Comparison of ENCODE assay signal across 27 mouse cellular contexts in genomic region chr3:59111944-59112343, GRCm38 (mm10). TPM values are rescaled to one million over a fixed set of nuclear protein-coding genes. Genes with fewer than 3 reads are reported as not detected.
DNase-seq lines count a peak whose midpoint lies in the region; ATAC-seq and TF ChIP-seq lines count a peak whose summit lies in the region.
"Had no signal": no experiment of that assay in that cellular context is flagged by ENCODE, and none has a peak within 500 bp of the region (broad histone marks: within the 10 kb centered on the region; RNA-seq: fewer than 3 reads in every experiment).

No protein-coding gene starts in this region.

- no peaks in the 10 kb centered on the region for H3K9me3 ChIP-seq in intestine, embryonic 15.5 days
- H3K9me3 ChIP-seq in intestine, postnatal 0 days (ENCODE audit: control insufficient read depth), result no peaks in the 10 kb centered on the region
- H3K9me3 ChIP-seq: embryonic facial prominence, embryonic 10.5 days; embryonic facial prominence, embryonic 12.5 days; forebrain, embryonic 13.5 days; forebrain, embryonic 15.5 days; G1E had no signal

- 72% methylated on average over 3 of the region's 3 CpGs for WGBS in intestine, embryonic 15.5 days
- 46% methylated on average over 3 of the region's 3 CpGs for WGBS in intestine, postnatal 0 days

- TF ChIP-seq CTCF in intestine, postnatal 0 days (IDR thresholded peaks at IDR 0.05; ENCODE audit: low read depth), result no peak

- H3K27ac ChIP-seq in intestine, embryonic 15.5 days, result no peak overlapping the region
- no peak overlapping the region for H3K27ac ChIP-seq in intestine, postnatal 0 days (ENCODE audit: low read depth, low read length)
- H3K27ac ChIP-seq: embryonic facial prominence, embryonic 10.5 days; embryonic facial prominence, embryonic 12.5 days; forebrain, embryonic 13.5 days; forebrain, embryonic 15.5 days had no signal

- no peaks in the 10 kb centered on the region for H3K27me3 ChIP-seq in intestine, embryonic 15.5 days (replicated peaks)
- H3K27me3 ChIP-seq in intestine, postnatal 0 days (replicated peaks; ENCODE audit: control insufficient read depth, insufficient read depth, low read length), result no peaks in the 10 kb centered on the region
- H3K27me3 ChIP-seq: CH12.LX; embryonic facial prominence, embryonic 12.5 days; forebrain, embryonic 13.5 days; forebrain, embryonic 15.5 days; Patski had no signal

- intact Hi-C loops in heart, postnatal 14 days (cut with DNase I), result no loop called here

- ATAC-seq in intestine, embryonic 15.5 days, result peak; percentile 45; the same call in 1 of the 2 replicates
- peak; percentile 51; the same call in 1 of the 2 replicates for ATAC-seq in intestine, postnatal 0 days
- ATAC-seq: activated CD4-positive, CD25-positive, alpha-beta regulatory T cell, adult 4 months; CD4-positive, CD25-positive, alpha-beta regulatory T cell, adult 4 months; forebrain, embryonic 13.5 days; forebrain, embryonic 15.5 days; forebrain, postnatal 0 days; Patski had no signal

- no peak overlapping the region for H3K9ac ChIP-seq in intestine, embryonic 15.5 days
- no peak overlapping the region for H3K9ac ChIP-seq in intestine, postnatal 0 days (ENCODE audit: low read depth, low read length)
- H3K9ac ChIP-seq: embryonic facial prominence, embryonic 12.5 days; forebrain, embryonic 13.5 days; forebrain, embryonic 15.5 days; forebrain, postnatal 0 days had no signal

- DNase-seq in heart, adult 11 months, result peak; percentile 64
- no peak for DNase-seq in heart, postnatal 14 days
- no peak for DNase-seq in adrenal gland, adult (ENCODE audit: inconsistent age in 2 of 2, low spot score in 1 of 2)
- DNase-seq in embryo, embryonic 11 days, result no peak
- DNase-seq: adrenal gland, adult 2 months; adrenal gland, postnatal 10 days; adrenal gland, postnatal 25 days; B cell, adult 2 months; cerebellum, adult 11 months; cerebellum, adult 18-20 months; cerebellum, adult 8-10 months; cerebellum, adult 9-11 months; cerebellum, postnatal 14 days; cerebellum, postnatal 36 days; forebrain, postnatal 0 days had no signal

- H3K4me2 ChIP-seq in intestine, embryonic 15.5 days (replicated peaks), result no peak overlapping the region
- H3K4me2 ChIP-seq in intestine, postnatal 0 days (replicated peaks; ENCODE audit: low read depth), result no peak overlapping the region
- H3K4me2 ChIP-seq: embryonic facial prominence, embryonic 12.5 days; forebrain, embryonic 13.5 days; forebrain, embryonic 15.5 days had no signal

- H3K4me3 ChIP-seq in intestine, embryonic 15.5 days (replicated peaks), result no peak overlapping the region
- no peak overlapping the region for H3K4me3 ChIP-seq in intestine, postnatal 0 days (ENCODE audit: low read depth, low read length)
- H3K4me3 ChIP-seq: embryonic facial prominence, embryonic 10.5 days; embryonic facial prominence, embryonic 12.5 days; forebrain, embryonic 13.5 days; forebrain, embryonic 15.5 days had no signal

- no peaks in the 10 kb centered on the region for H3K36me3 ChIP-seq in intestine, embryonic 15.5 days
- H3K36me3 ChIP-seq in intestine, postnatal 0 days (ENCODE audit: control insufficient read depth, insufficient read depth), result no peaks in the 10 kb centered on the region
- H3K36me3 ChIP-seq: embryonic facial prominence, embryonic 10.5 days; forebrain, embryonic 15.5 days; G1E had no signal

- no peaks in the 10 kb centered on the region for H3K4me1 ChIP-seq in intestine, embryonic 15.5 days (replicated peaks)
- H3K4me1 ChIP-seq in intestine, postnatal 0 days (replicated peaks; ENCODE audit: control insufficient read depth, insufficient read depth, low read length), result no peaks in the 10 kb centered on the region
- H3K4me1 ChIP-seq: embryonic facial prominence, embryonic 10.5 days; embryonic facial prominence, embryonic 12.5 days; forebrain, embryonic 13.5 days; forebrain, embryonic 15.5 days had no signal

RNA-seq across cellular contexts. Expression of gene Gpr171, which starts 10.3 kb away (rescaled TPM):
- total RNA-seq in heart, postnatal 14 days (2021), result under 1 TPM; 0.29 to 0.56 TPM
- 0.97 and 1.00 TPM in 2 replicates for polyA plus RNA-seq in intestine, embryonic 15.5 days (2015; fragmentation: Nextera tagmentation; extraction: Ambion mirVana)
- 0.51 and 0.57 TPM in 2 replicates for polyA plus RNA-seq in intestine, postnatal 0 days (2015; fragmentation: Nextera tagmentation; extraction: Ambion mirVana)
- total RNA-seq: adrenal gland, adult 2 months; forebrain, postnatal 0 days had no signal
- polyA plus RNA-seq: adrenal gland, adult 2 months; brain, embryonic 14.5 days; G1E; Patski had no signal

RNA-seq across cellular contexts. Expression of gene P2ry14, which starts 41.5 kb away (rescaled TPM):
- total RNA-seq in heart, postnatal 14 days (2021), result 1 to 10 TPM; 6.1 to 7.2 TPM
- polyA plus RNA-seq in intestine, embryonic 15.5 days (2015; fragmentation: Nextera tagmentation; extraction: Ambion mirVana), result 8.6 and 10.3 TPM in 2 replicates
- 20.3 and 21.5 TPM in 2 replicates for polyA plus RNA-seq in intestine, postnatal 0 days (2015; fragmentation: Nextera tagmentation; extraction: Ambion mirVana)
- polyA plus RNA-seq: G1E had no signal
